Mouse (Mus musculus) CH12F3 (cell line): ENCODE results near the gene Boll.
"Not testable (repeated sequence)": the region's sequence is repeated elsewhere in the genome, so short reads cannot be mapped to it uniquely, and the experiment has no call there.

Experiments used
- in situ Hi-C: fragments of 300-500 bp; cut with MboI; formaldehyde crosslinking; loops from 2 replicates; pipeline ENCODE4 v1.14.3; 2020; ENCODE audit warnings: low sequenced_read_pairs

Gene Boll

GRCm38 (mm10) chr1:55363044-55363565, at the start of gene Boll:
Gene Boll, minus strand, starts transcription at chr1:55363469.
- in situ Hi-C loops = no loop called here

- in situ Hi-C loops = loop anchor here (25.0 kb wide), 1 partner anchor 425 kb away; no protein-coding TSS in a partner anchor
Measured at GRCm38 (mm10) chr1:55412569-55412968, 49.3 kb upstream of the Boll start.

- in situ Hi-C loops = loop anchor here (25.0 kb wide), 1 partner anchor 426 kb away; no protein-coding TSS in a partner anchor
Measured at GRCm38 (mm10) chr1:55411079-55411478, 47.8 kb upstream of the Boll start.

GRCm38 (mm10) chr1:55410670-55411069, 47.4 kb upstream of the Boll start:
- in situ Hi-C loops = loop anchor here (25.0 kb wide), 1 partner anchor 427 kb away; no protein-coding TSS in a partner anchor

GRCm38 (mm10) chr1:55406531-55407375, 43.5 kb upstream of the Boll start:
- in situ Hi-C loops = loop anchor here (10.0 to 25.0 kb wide), 2 partner anchors 348 to 431 kb away; no protein-coding TSS in a partner anchor

DNA sequence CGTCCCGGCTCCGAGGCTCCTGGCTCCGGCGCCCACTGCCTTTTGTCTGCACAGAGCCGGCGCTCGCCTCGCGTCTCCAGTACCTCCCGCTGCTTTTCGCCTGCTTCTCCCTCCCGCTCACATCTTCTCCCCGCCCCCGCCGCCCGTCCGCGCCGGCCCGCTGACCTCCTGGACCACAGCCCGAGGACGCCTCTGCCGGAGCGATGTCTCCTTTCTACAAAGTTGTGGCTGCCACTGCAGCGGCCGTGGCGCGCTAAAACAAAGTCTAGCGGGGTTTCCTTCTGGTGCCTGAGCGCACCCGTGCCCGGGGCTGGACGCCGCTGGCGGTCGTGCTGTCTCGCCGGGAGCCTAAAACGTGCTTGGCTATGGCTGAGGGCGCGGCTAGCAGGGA, 42.7 kb upstream of the Boll start:
- in situ Hi-C loops = loop anchor here (10.0 to 25.0 kb wide), 2 partner anchors 349 to 431 kb away; no protein-coding TSS in a partner anchor

- in situ Hi-C loops = loop anchor here (10.0 to 25.0 kb wide), 2 partner anchors 349 to 432 kb away; no protein-coding TSS in a partner anchor
Measured at GRCm38 (mm10) chr1:55405272-55406022, 42.2 kb upstream of the Boll start, which contains the start of gene Plcl1. Gene Plcl1, plus strand, starts transcription at chr1:55405921.

DNA sequence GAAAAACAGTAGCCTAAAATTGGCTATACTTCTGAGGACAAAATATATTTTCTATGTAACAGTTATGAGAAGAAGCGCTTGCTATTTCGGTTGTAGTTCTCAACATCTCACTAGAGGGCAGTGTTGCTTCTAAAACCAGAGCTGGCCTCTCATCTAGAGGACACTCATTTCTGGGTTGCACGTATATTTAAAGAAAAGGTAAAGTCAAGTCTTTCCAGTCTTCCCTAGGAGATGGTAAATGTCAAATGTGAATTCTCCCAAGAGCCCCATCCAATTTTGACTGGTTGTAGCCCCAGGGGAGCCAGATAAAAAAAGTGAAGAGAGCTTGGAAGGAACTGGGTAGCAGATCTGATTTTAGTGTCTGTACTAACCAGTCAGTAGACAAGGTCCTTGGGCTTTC, 41.2 kb upstream of the Boll start:
- in situ Hi-C loops = loop anchor here (10.0 to 25.0 kb wide), 2 partner anchors 350 to 433 kb away; no protein-coding TSS in a partner anchor

DNA sequence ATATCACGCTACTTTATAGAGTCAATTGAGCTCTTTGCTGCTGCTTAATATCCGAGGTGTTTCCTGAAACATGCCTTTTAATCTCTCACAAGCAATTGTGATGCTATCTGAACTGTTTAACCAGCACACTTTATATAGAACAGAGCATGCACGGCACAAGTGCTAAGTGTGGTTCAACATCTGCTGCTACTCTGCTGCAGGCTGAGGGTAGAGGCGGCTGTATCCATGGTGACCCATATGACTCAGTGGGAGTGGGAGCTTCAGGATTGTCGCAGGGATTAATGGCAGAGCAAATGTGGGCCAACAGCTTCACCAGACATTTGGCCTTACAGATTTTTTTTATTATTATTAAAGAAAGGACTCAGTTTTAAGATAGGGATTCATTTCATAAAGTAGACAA, 36.6 kb upstream of the Boll start:
- in situ Hi-C loops = loop anchor here (10.0 to 25.0 kb wide), 2 partner anchors 355 to 437 kb away; no protein-coding TSS in a partner anchor

GRCm38 (mm10) chr1:55383114-55383773, 20.0 kb upstream of the Boll start:
- in situ Hi-C loops = no loop called here

GRCm38 (mm10) chr1:55380527-55380926, 17.3 kb upstream of the Boll start:
- in situ Hi-C loops = no loop called here

DNA sequence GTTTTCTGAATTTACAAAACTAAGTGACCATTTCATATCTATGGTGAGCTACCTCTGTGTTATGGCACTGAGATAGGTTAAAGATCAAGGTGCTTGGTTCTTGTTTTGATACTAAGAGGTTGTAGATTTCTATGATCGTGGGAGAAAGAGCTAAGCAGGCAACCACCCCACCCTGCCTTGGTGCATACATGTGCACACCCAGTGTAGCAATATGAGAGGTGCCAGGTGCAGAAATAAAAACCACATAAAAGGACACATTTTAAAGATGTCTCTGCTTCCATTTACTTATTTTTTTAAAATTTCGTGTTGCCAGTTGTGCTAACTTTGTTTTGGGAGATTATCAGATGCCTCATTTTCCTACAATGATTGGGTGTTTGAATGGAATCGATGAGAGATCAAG, 9.4 kb upstream of the Boll start:
- in situ Hi-C loops = loop anchor here (10.0 kb wide), 1 partner anchor 138 kb away; the partner anchor contains the start of gene Mars2

GRCm38 (mm10) chr1:55363586-55363985, 317 bp upstream of the Boll start:
- in situ Hi-C loops = no loop called here

DNA sequence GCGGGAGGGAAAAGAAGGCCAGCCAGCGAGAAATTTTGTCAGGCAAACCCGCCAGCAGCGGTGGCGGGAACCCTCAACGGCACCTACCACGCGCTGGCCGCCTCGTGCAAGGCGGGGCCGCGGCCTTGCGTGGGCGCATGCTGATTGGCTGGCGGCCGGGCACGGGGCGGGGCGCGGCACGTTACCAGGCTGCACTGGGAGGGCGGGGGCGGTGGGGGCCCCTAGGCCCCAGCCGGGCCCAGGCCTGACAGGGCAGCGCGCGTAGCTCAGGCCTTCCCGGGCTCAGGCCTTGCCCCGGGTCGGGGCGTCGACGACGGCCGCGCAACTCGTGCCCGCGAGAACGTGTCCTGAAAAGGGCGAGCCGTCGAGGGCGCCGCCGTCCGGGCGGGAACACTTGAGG, 635 bp downstream of the Boll start:
- in situ Hi-C loops = no loop called here

DNA sequence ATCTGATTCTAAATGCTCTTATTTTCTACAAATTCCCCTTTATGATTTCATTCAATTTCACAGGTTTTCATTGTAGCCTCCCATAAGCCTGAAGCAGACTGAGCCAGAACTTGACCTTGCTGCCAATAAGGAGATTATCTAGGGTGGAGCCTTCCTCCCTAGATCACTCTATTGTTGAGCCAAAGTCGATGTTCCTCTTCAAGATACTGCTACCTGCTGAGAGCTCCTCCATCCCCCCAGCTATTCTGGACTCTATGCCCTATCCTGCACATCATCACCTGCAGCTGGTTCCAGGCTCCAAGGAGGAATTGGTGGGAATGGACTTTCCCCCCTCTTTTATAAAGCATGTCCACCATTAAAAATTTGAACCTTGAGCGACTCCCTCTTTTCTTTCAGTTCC, 11.4 kb downstream of the Boll start:
- in situ Hi-C loops = not testable (repeated sequence)

- in situ Hi-C loops = not testable (repeated sequence)
Measured at GRCm38 (mm10) chr1:55325496-55325895, 37.8 kb downstream of the Boll start.

DNA sequence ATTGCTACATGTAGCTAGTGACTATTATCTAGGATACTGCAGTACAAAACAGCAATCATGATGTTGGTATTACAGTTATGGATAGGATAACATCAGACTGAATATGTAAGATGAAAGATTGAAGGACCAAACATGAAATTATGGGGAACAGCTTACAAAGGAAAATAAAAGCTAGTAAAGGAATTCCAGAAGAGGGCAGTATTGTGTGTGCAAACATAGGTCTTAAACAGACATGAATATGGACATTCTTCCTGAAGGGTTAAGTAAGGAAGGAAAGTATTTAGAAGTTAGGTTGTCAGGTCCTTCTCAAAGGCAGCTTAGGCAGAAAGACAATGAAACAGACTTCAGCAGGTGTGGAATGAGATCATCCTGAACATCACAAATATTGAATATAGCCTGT, 62.2 kb downstream of the Boll start:
- in situ Hi-C loops = no loop called here

- in situ Hi-C loops = no loop called here
Measured at GRCm38 (mm10) chr1:55279081-55279480, 84.2 kb downstream of the Boll start.

DNA sequence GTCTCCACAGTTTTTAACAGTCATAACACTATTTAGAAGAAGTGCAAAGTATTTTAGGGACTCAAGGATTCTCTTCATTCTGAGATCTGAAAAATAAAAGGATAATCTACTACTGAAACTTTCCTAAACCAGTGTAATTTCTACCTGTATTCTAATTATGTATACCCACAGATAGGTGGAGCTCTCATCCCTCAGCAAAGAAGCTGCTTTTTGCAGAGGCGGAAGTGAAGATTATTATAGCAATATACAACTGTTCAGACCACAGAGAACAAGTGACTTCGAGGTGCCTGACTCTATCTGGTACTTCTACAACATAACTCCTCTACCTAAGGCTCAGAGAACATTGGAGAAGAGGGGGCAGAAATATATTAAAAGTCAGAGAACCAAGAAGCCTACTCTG, 97.8 kb downstream of the Boll start:
- in situ Hi-C loops = no loop called here

DNA sequence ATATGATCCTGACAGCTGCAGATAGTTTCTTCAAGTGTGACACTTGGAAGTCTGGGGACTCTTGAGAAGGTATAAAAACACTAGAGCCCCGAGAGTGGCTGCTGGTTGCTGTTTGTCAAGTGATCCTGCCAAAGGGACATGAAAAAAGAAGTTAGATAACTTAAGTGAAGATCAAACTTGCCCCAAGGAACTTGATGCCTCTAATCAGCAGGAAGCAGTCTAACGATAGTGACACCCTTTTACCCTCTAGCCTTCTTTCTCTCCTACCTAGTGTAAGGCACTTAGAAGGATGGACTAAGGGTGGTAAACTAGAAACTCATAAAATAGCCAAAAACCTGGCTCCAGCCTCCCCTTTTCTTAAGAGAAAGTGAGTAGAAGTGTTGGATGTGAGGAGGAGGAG, 98.9 kb downstream of the Boll start:
- in situ Hi-C loops = no loop called here
